Mouse (Mus musculus) olfactory bulb, adult 2 months (tissue): Measurements from ENCODE around the gene Zdhhc20. TPM values are rescaled to one million over a fixed set of nuclear protein-coding genes. Genes with fewer than 3 reads are reported as not detected.
"Not testable (repeated sequence)": the region's sequence is repeated elsewhere in the genome, so short reads cannot be mapped to it uniquely, and the experiment has no call there.

Source experiments
- H3K27ac ChIP-seq: fragments of 200-500 bp; 2 replicates; pipeline ENCODE4 v1.5.1; 2012; ENCODE audit warnings: low read depth, low read length; ENCODE audit not compliant: insufficient read depth
- H3K4me1 ChIP-seq: fragments of 200-500 bp; 2 replicates; pipeline ENCODE4 v1.6.1; 2012; ENCODE audit warnings: low read length; ENCODE audit not compliant: control insufficient read depth, insufficient read depth
- H3K4me3 ChIP-seq: fragments of 200-500 bp; 2 replicates; pipeline ENCODE4 v1.5.1; 2012; ENCODE audit warnings: mild to moderate bottlenecking, low read depth, low read length, moderate library complexity; ENCODE audit not compliant: insufficient read depth
- CTCF ChIP-seq: fragments of 200-500 bp; IDR thresholded peaks from 2 replicates; pipeline ENCODE4 v1.5.1; 2012; ENCODE audit warnings: low read depth, mild to moderate bottlenecking, low read length, moderate library complexity; ENCODE audit not compliant: insufficient read depth
- POLR2A ChIP-seq: fragments of 200-500 bp; IDR thresholded peaks from 2 replicates; pipeline ENCODE4 v1.6.1; 2012; ENCODE audit warnings: mild to moderate bottlenecking, low read depth, low read length, moderate library complexity; ENCODE audit not compliant: insufficient read depth
- WGBS: fragments of 180-500 bp; shearing (Covaris S2); methylation state at CpG from one replicate; pipeline ENCODE4 v1.1.7; 2018; 5-methylcytosine and 5-hydroxymethylcytosine counted together
- polyA plus RNA-seq: library from polyadenylated mRNA; stranded (reverse); fragments of >200 nt; gene quantifications from 2 replicates; pipeline ENCODE4 v1.2.4, GENCODE M21; 2012; ENCODE audit warnings: low replicate concordance; ENCODE audit not compliant: missing spikeins, insufficient read depth, insufficient read length

Gene Zdhhc20
- polyA plus RNA-seq, 1 experiment = not detected

GRCm38 (mm10) chr14:57866676-57867276 lies 23.3 kb downstream of the Zdhhc20 start:
- TF ChIP-seq POLR2A (no peak), CTCF (no peak)
- no peaks in the 10 kb centered on the region for H3K4me1 ChIP-seq
- WGBS = 79% methylated on average over 3 of the region's 3 CpGs
- no peak overlapping the region for H3K27ac ChIP-seq
- no peak overlapping the region for H3K4me3 ChIP-seq

DNA sequence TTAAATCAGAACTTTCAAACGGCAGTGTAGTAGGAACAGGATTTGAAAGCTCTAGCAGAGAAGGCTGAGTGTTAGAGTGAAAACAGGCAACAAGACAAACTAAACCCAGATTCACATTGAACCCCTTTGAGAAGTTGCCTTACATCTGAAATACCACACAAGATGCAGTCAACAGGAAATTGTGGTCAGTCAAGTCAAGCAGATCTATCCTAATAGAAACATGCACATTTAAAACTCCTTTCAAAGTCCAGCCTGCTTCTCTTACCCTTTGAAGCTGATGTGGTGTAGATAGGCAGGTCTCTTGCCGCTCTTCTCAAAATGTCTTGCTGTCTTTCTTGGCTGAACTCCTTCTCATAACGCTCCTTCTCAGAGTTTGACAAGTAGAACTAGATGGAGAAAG lies 24.8 kb downstream of the Zdhhc20 start:
- H3K4me1 ChIP-seq = no peaks in the 10 kb centered on the region
- no peak overlapping the region for H3K27ac ChIP-seq
- TF ChIP-seq CTCF (no peak), POLR2A (no peak)
- 78% methylated on average over 3 of the region's 3 CpGs for WGBS
- no peak overlapping the region for H3K4me3 ChIP-seq

GRCm38 (mm10) chr14:57863129-57863528 lies 26.9 kb downstream of the Zdhhc20 start:
- H3K4me3 ChIP-seq = no peak overlapping the region
- WGBS = 66% methylated on average over 2 of the region's 2 CpGs
- no peak for TF ChIP-seq CTCF
- no peak for TF ChIP-seq POLR2A
- H3K27ac ChIP-seq = no peak overlapping the region
- H3K4me1 ChIP-seq = no peaks in the 10 kb centered on the region

- 85% methylated on average over 4 of the region's 4 CpGs for WGBS
Observed at GRCm38 (mm10) chr14:57861987-57862412, 28.1 kb downstream of the Zdhhc20 start.

GRCm38 (mm10) chr14:57859520-57859919 lies 30.6 kb downstream of the Zdhhc20 start:
- no peak overlapping the region for H3K4me3 ChIP-seq
- TF ChIP-seq POLR2A = no peak
- no peak for TF ChIP-seq CTCF
- no peaks in the 10 kb centered on the region for H3K4me1 ChIP-seq
- H3K27ac ChIP-seq = no peak overlapping the region

More at GRCm38 (mm10) chr14:57861987-57862412, 28.1 kb downstream of the Zdhhc20 start:
- Histone ChIP-seq H3K4me3 (no peak overlapping the region), H3K4me1 (no peaks in the 10 kb centered on the region), H3K27ac (no peak overlapping the region)
- no peak for TF ChIP-seq POLR2A
- TF ChIP-seq CTCF = no peak

DNA sequence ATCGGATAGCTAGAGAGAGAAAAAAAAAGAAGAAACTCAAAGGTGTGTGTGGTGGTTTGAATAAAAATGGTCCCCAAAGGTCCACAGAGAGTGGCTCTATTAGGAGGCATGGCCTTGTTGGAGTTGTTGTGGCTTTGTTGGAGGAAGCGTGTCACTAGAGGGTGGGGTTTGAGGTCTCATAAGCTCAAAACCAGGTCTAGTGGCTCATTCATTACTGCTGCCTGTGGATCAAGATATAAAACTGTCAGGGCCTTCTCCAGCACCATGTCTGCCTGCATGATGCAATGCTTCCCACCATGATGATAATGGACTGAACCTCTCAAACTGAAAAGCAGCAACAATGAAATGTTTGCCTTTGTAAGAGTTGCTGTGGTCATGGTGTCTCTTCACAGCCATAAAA lies 31.5 kb downstream of the Zdhhc20 start:
- no peak overlapping the region for H3K4me3 ChIP-seq
- no peak overlapping the region for H3K27ac ChIP-seq
- H3K4me1 ChIP-seq = no peaks in the 10 kb centered on the region
- no peak for TF ChIP-seq CTCF
- TF ChIP-seq POLR2A = no peak
- 93% methylated on average over 2 of the region's 2 CpGs for WGBS

DNA sequence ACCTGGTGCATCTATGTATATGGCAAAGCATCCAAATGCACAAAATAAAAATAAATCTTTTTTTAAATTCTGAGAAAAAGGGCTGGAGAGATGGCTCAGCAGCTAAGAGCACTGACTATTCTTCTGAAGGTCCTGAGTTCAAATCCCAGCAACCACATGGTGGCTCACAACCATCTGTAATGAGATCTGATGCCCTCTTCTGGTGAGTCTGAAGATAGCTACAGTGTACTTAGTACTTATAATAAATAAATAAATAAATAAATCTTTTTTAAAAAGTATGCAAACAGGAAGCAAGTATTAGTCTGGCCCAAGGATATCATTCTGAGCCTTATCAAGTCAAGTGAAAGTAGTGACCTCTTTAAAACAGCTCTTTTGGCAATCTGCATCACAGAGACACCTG lies 34.0 kb downstream of the Zdhhc20 start:
- not testable (repeated sequence) for H3K4me1 ChIP-seq, H3K27ac ChIP-seq, H3K4me3 ChIP-seq

DNA sequence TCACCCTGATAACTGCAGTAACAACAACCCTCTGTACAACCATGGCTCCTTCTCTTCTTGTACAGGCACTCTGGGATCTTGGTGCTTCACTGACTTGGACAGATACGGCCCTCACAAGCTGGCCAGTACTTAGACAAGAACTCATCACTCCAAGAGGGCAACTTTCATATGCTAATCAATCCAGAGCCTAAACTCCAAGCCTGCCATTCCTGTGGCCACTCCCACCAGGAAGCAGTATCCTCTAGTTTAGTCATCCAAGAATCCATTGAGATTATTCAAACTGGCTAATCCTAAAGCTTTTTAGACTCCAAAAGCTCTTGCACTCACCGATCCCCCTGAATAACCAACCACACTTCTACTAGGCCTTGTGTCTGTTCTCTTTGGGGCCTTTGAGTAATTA lies 37.1 kb downstream of the Zdhhc20 start:
- H3K4me1 ChIP-seq = no peaks in the 10 kb centered on the region
- WGBS = 49% methylated on average over 2 of the region's 2 CpGs
- H3K4me3 ChIP-seq = no peak overlapping the region
- no peak for TF ChIP-seq POLR2A
- no peak for TF ChIP-seq CTCF
- no peak overlapping the region for H3K27ac ChIP-seq

DNA sequence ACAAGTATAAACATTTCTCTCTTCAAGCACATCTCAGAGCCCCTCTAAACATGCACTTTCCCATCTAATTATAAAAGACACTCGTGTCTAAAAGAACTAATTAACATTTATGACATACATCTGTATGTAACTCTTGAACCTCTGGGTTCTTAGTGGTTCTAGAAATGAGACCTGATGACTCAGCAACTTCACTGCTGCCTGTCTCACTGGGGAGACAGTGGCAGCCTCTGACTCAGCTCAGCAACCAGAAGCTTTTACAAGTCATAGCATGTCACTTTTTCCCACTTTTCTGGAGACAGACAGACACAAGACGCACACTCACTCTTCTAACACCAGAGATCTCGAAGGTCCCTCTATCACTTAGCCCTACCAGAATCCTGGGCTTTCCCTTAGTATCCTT lies 39.7 kb downstream of the Zdhhc20 start:
- no peaks in the 10 kb centered on the region for H3K4me1 ChIP-seq
- TF ChIP-seq CTCF = no peak
- no peak for TF ChIP-seq POLR2A
- no peak overlapping the region for H3K4me3 ChIP-seq
- 78% methylated on average over 3 of the region's 3 CpGs for WGBS
- H3K27ac ChIP-seq = no peak overlapping the region

DNA sequence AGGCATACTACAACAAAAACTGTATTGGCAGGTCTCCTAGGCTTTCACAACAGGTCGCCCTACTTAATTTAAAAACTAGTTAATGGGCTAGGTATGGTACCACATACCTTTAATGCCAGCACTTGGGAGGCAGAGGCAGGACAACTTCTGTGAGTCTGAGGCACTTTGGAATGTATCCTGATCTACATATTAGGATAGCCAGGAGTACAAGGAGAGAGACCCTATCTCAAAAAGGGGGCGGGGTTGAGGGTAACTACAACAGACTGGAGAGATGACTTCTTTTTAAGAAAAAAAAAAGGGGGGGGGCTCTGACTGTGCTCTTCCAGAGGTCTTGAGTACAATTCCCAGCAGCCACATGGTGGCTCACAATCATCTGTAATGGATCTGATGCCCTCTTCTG lies 41.4 kb downstream of the Zdhhc20 start:
- Histone ChIP-seq H3K27ac (no peak overlapping the region), H3K4me3 (no peak overlapping the region), H3K4me1 (no peaks in the 10 kb centered on the region)
- WGBS = 96% methylated on average over 2 of the region's 2 CpGs
- TF ChIP-seq POLR2A = no peak
- no peak for TF ChIP-seq CTCF

- H3K4me3 ChIP-seq, H3K4me1 ChIP-seq, H3K27ac ChIP-seq: not testable (repeated sequence)
- WGBS = 89% methylated on average over 5 of the region's 5 CpGs
Observed at GRCm38 (mm10) chr14:57848061-57848460, 42.0 kb downstream of the Zdhhc20 start.
